Mouse (Mus musculus): ENCODE measurements around the gene Tmem201. TPM values are rescaled to one million over a fixed set of nuclear protein-coding genes. Genes with fewer than 3 reads are reported as not detected.
A peak's percentile ranks its signal among the peaks of the same experiment; 100 is the strongest.

The Tmem201 gene
- polyA plus RNA-seq, 1 experiment from 2014 or later: 38.4 TPM

- no peaks in the 10 kb centered on the region for H3K9me3 ChIP-seq
- H3K4me3 ChIP-seq (replicated peaks): no peak overlapping the region
- H3K27ac ChIP-seq: no peak overlapping the region
- no peak for ATAC-seq (ENCODE audit: insufficient number of reproducible peaks, insufficient read depth, low FRiP score, low TSS enrichment, low read depth)
- no peak overlapping the region for H3K9ac ChIP-seq (replicated peaks)
- WGBS: 89% methylated on average over 18 of the region's 18 CpGs
- no peaks in the 10 kb centered on the region for H3K27me3 ChIP-seq
- H3K4me1 ChIP-seq (replicated peaks): peaks cover 10% of the 10 kb centered on the region; the same call in 1 of the 2 replicates
- peaks cover 34% of the 10 kb centered on the region for H3K36me3 ChIP-seq
- H3K4me2 ChIP-seq: no peak overlapping the region
Observed at GRCm38 (mm10) chr4:149749003-149749662, 11.3 kb upstream of the Tmem201 start.

- Histone ChIP-seq H3K4me1 (replicated peaks) (no peaks in the 10 kb centered on the region), H3K9me3 (no peaks in the 10 kb centered on the region), H3K36me3 (peaks cover 50% of the 10 kb centered on the region), H3K9ac (replicated peaks) (no peak overlapping the region), H3K4me3 (replicated peaks) (no peak overlapping the region), H3K4me2 (no peak overlapping the region), H3K27me3 (no peaks in the 10 kb centered on the region), H3K27ac (no peak overlapping the region)
- 91% methylated on average over 7 of the region's 7 CpGs for WGBS
- ATAC-seq (ENCODE audit: insufficient number of reproducible peaks, insufficient read depth, low FRiP score, low TSS enrichment, low read depth): no peak
Observed at GRCm38 (mm10) chr4:149744119-149744518, 6.3 kb upstream of the Tmem201 start.

DNA sequence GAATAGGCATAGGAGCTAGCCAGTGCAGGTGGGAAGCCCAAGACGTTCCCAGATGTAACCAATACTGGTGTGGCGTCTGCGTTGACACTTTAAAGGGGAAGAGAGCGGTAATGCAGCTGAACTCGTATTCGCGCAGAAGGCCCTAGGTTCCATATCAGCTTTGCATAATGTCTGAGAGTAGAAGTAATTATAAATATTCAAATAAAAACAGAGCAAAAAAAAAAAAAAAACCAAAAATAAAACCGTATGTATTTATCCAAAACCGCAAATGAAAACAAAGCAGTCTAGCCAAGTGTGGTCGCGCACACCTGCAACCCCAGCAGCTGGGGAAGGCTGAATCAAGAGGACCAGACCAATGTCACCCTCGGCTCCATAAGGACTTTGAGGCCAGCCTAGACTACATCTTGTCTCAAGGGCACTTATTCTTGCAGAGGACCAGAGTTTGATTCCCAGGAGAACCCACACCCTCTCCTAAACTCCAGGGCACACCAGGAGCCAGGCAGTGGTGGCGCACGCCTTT is 4.2 kb upstream of the Tmem201 start:
- Histone ChIP-seq H3K9ac (replicated peaks) (no peak overlapping the region), H3K36me3 (peaks cover 44% of the 10 kb centered on the region), H3K27ac (no peak overlapping the region), H3K4me1 (replicated peaks) (peaks cover under 1% of the 10 kb centered on the region; the same call in 1 of the 2 replicates), H3K9me3 (no peaks in the 10 kb centered on the region), H3K4me2 (no peak overlapping the region), H3K4me3 (replicated peaks) (no peak overlapping the region), H3K27me3 (no peaks in the 10 kb centered on the region)
- 93% methylated on average over 14 of the region's 14 CpGs for WGBS
- ATAC-seq (ENCODE audit: insufficient number of reproducible peaks, insufficient read depth, low FRiP score, low TSS enrichment, low read depth): no peak

DNA sequence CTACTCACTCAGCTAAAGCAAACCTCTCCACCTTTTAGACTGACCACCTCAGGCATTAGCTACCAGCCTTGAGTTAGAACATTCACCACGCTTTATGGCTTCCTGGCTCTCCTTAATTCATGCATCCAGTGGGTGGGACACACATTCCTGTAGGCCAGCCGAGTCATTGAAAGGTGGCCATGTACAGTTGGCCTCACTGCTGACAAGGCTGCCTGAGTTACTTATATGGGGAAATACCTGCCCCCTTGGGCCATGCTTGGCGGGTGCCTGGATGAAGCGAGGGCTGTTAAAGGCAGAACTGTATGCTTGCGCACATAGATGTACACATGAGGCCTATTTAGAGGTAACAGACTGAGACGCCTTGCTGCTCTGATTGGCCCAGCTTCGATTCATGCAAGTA is 2.5 kb upstream of the Tmem201 start:
- Histone ChIP-seq H3K4me2 (no peak overlapping the region), H3K36me3 (peaks cover 41% of the 10 kb centered on the region), H3K4me3 (replicated peaks) (no peak overlapping the region), H3K27me3 (no peaks in the 10 kb centered on the region), H3K4me1 (replicated peaks) (peaks cover 18% of the 10 kb centered on the region), H3K9me3 (no peaks in the 10 kb centered on the region), H3K9ac (replicated peaks) (no peak overlapping the region), H3K27ac (no peak overlapping the region)
- WGBS: 85% methylated on average over 7 of the region's 7 CpGs
- no peak for ATAC-seq (ENCODE audit: insufficient number of reproducible peaks, insufficient read depth, low FRiP score, low TSS enrichment, low read depth)

DNA sequence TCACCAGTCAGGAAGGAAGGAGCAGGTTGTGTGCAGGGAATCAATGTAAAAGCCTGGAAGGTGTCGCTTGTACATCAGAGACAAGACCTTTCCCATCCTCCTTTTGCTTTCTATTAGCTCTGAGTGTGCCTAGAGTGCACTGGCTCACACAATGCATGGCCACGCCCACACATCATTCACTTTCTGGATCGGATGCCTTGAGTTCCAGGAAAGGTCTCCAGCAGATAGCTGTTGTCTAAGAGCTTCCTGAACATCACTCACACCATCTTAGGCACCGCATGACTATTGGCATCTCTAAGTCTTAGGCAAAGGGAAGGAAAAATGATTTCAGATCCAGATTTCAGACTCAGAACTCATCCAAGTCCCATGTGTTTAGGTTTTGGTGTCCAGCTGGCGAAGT is 1.6 kb upstream of the Tmem201 start:
- H3K9ac ChIP-seq (replicated peaks): no peak overlapping the region
- no peaks in the 10 kb centered on the region for H3K27me3 ChIP-seq
- no peak overlapping the region for H3K4me2 ChIP-seq
- peaks cover 33% of the 10 kb centered on the region for H3K36me3 ChIP-seq
- WGBS: 87% methylated on average over 5 of the region's 5 CpGs
- no peak overlapping the region for H3K27ac ChIP-seq
- peaks cover 27% of the 10 kb centered on the region for H3K4me1 ChIP-seq (replicated peaks)
- no peaks in the 10 kb centered on the region for H3K9me3 ChIP-seq
- H3K4me3 ChIP-seq (replicated peaks): no peak overlapping the region
- no peak for ATAC-seq (ENCODE audit: insufficient number of reproducible peaks, insufficient read depth, low FRiP score, low TSS enrichment, low read depth)

DNA sequence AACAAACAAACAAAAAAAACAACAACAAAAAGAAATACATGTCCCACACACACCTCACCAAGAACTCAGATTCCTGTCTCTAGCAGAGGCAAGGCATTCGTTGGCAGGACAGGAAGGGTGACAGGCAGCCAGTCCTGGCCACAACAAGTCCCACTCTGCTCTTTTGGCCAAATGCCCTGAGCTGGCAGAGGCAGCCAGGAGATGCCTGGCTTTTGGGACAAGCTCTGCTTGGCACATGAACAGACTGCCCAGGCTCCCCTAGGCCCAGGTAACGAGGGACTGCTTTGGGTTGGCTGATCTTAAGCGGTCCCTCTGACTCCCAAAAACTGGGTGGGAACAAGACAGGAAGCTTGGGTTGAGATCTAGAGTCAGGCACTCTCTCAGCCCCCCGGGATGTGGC is 1.3 kb downstream of the Tmem201 start:
- H3K9ac ChIP-seq (replicated peaks): peak overlapping the region; percentile 89
- peak overlapping the region; percentile 91 for H3K4me3 ChIP-seq (replicated peaks)
- no peaks in the 10 kb centered on the region for H3K27me3 ChIP-seq
- H3K9me3 ChIP-seq: no peaks in the 10 kb centered on the region
- peak overlapping the region; percentile 97 for H3K4me2 ChIP-seq
- 35% methylated on average over 4 of the region's 4 CpGs for WGBS
- ATAC-seq (ENCODE audit: insufficient number of reproducible peaks, insufficient read depth, low FRiP score, low TSS enrichment, low read depth): no peak
- H3K36me3 ChIP-seq: peaks cover 14% of the 10 kb centered on the region
- H3K27ac ChIP-seq: no peak overlapping the region
- H3K4me1 ChIP-seq (replicated peaks): peaks cover 48% of the 10 kb centered on the region

DNA sequence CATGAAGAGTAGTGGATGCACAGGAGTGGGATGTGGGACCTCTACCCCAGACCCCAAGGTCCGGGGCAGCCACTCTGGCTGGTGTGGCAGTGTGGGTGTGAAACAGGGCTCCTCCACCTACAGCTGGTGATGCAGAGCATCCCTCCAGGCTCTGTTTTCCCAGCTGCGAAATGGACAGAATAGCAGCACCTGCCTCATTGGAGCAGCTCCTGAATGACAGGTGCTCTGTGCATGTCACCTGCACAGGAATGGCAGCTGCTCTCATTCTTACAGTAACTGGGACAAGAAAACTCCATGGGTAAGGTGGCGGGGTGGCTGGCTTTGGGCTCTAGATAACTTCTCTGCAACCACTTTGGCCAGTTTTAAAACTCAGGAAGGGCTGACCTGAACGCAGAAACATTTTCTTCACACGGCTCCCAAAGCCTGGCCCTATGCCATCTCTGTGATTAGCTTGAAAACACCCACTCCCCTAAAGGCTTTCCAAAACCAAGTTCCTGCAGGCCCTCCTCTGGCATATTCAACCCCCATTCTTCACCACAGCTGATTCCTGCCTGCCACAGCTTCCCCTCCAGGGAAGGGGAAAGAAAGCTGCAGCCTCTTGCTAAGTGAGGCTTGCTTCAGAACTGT is 2.1 kb downstream of the Tmem201 start:
- peaks cover 50% of the 10 kb centered on the region for H3K4me1 ChIP-seq (replicated peaks)
- WGBS: 85% methylated on average over 5 of the region's 5 CpGs
- H3K27ac ChIP-seq: no peak overlapping the region
- H3K4me3 ChIP-seq (replicated peaks): peak overlapping the region; percentile 91; the same call in 1 of the 2 replicates
- peak overlapping the region; percentile 28; the same call in 1 of the 2 replicates for H3K9ac ChIP-seq (replicated peaks)
- no peaks in the 10 kb centered on the region for H3K9me3 ChIP-seq
- H3K4me2 ChIP-seq: peak overlapping the region; percentile 97
- ATAC-seq (ENCODE audit: insufficient number of reproducible peaks, insufficient read depth, low FRiP score, low TSS enrichment, low read depth): no peak
- H3K27me3 ChIP-seq: no peaks in the 10 kb centered on the region
- H3K36me3 ChIP-seq: peaks cover 16% of the 10 kb centered on the region

DNA sequence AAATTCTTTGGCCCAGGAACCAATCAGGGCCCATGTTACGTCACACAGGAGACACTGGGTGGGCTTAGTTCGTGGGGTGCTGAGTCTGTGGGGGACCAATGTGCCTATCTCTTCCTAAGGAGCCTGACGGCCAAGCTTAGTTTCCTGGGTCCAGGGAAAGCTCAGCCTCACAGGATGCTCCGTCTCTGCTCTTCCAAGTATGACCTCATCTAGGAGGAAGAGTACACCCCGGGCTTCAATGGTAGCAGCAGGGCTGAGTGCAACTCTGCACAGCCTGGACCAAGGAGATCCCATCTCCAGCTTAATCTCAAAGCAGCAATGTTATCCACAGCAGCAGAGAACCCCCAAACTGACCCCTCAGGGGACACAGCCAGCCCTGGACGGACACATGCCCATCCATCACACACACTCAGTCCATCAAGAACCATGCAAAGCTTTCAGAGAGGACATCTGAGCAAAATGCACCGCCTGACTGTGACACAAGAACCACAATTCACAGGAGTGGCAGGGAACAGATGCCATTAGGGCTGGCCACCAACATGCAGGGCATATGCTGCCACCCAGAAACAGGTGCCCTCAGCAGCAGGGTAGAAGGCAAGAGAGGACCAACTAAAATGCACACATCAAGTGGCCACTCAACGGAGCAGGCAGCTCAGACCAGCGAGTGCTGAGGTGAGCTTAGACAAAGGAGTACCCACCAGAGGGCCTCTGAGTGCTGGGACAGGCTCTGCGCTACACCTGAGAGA is 2.9 kb downstream of the Tmem201 start:
- 0 out of 2 replicates have a peak overlapping the region, but pooled peaks have one; percentile 37 for H3K9ac ChIP-seq (replicated peaks)
- peaks cover 24% of the 10 kb centered on the region for H3K36me3 ChIP-seq

GRCm38 (mm10) chr4:149734246-149734645 is 3.6 kb downstream of the Tmem201 start:
- H3K9ac ChIP-seq (replicated peaks): peak overlapping the region; percentile 37; the same call in 1 of the 2 replicates
- no peak overlapping the region for H3K4me3 ChIP-seq (replicated peaks)
- peaks cover 30% of the 10 kb centered on the region for H3K36me3 ChIP-seq
- H3K4me1 ChIP-seq (replicated peaks): peaks cover 50% of the 10 kb centered on the region
- ATAC-seq (ENCODE audit: insufficient number of reproducible peaks, insufficient read depth, low FRiP score, low TSS enrichment, low read depth): no peak
- 77% methylated on average over 6 of the region's 6 CpGs for WGBS
- no peaks in the 10 kb centered on the region for H3K27me3 ChIP-seq
- peak overlapping the region; percentile 41; the same call in 1 of the 2 replicates for H3K27ac ChIP-seq
- peak overlapping the region; percentile 8; the same call in 1 of the 2 replicates for H3K4me2 ChIP-seq
- H3K9me3 ChIP-seq: no peaks in the 10 kb centered on the region

More for the DNA sequence above, 2.9 kb downstream of the Tmem201 start:
- H3K4me1 ChIP-seq (replicated peaks): peaks cover 50% of the 10 kb centered on the region
- no peaks in the 10 kb centered on the region for H3K27me3 ChIP-seq
- no peak for ATAC-seq (ENCODE audit: insufficient number of reproducible peaks, insufficient read depth, low FRiP score, low TSS enrichment, low read depth)
- H3K9me3 ChIP-seq: no peaks in the 10 kb centered on the region
- no peak overlapping the region for H3K27ac ChIP-seq
- WGBS: 89% methylated on average over 10 of the region's 10 CpGs
- no peak overlapping the region for H3K4me3 ChIP-seq (replicated peaks)
- H3K4me2 ChIP-seq: no peak overlapping the region

DNA sequence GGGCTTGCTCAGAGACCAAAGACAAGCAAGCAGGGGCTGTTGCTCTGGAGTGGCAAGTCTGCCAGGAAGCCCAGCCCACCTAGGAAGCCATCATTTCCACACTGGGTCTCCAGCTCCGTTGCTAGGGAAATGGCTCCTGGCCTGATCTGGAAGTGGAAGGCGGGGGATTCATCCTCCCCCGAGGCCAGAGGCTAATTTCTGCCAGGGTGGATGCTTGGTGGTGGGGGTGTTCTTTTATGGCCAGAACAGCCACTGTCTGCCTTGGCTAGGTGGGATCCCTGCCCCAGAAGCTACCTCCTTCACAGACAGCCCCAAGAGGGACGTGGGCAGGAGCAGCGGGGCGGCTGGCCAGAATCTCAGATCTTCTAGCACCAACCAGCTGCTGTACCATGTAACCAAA is 4.1 kb downstream of the Tmem201 start:
- Histone ChIP-seq H3K27ac (peak overlapping the region; percentile 41; the same call in 1 of the 2 replicates), H3K36me3 (peaks cover 35% of the 10 kb centered on the region), H3K27me3 (no peaks in the 10 kb centered on the region), H3K4me3 (replicated peaks) (no peak overlapping the region), H3K4me2 (peak overlapping the region; percentile 8; the same call in 1 of the 2 replicates), H3K4me1 (replicated peaks) (peaks cover 50% of the 10 kb centered on the region), H3K9ac (replicated peaks) (peak overlapping the region; percentile 37; the same call in 1 of the 2 replicates), H3K9me3 (no peaks in the 10 kb centered on the region)
- ATAC-seq (ENCODE audit: insufficient number of reproducible peaks, insufficient read depth, low FRiP score, low TSS enrichment, low read depth): no peak
- 35% methylated on average over 6 of the region's 6 CpGs for whole genome bisulfite sequencing

- WGBS: 79% methylated on average over 10 of the region's 10 CpGs
- Histone ChIP-seq H3K27ac (peak overlapping the region; percentile 20; the same call in 1 of the 2 replicates), H3K4me1 (replicated peaks) (peaks cover 50% of the 10 kb centered on the region)
Observed at GRCm38 (mm10) chr4:149732800-149733199, 5.0 kb downstream of the Tmem201 start.

More at GRCm38 (mm10) chr4:149732800-149733199, 5.0 kb downstream of the Tmem201 start:
- H3K4me2 ChIP-seq: 0 out of 2 replicates have a peak overlapping the region, but pooled peaks have one; percentile 8
- H3K9me3 ChIP-seq: no peaks in the 10 kb centered on the region
- no peaks in the 10 kb centered on the region for H3K27me3 ChIP-seq
- ATAC-seq (ENCODE audit: insufficient number of reproducible peaks, insufficient read depth, low FRiP score, low TSS enrichment, low read depth): no peak
- H3K36me3 ChIP-seq: peaks cover 45% of the 10 kb centered on the region
- no peak overlapping the region for H3K9ac ChIP-seq (replicated peaks)
- H3K4me3 ChIP-seq (replicated peaks): no peak overlapping the region

Data from limb, embryonic 12.5 days (tissue).